Mouse (Mus musculus) MN1 (cell line): ENCODE measurements around the gene Hrh1.
"Not testable (repeated sequence)": the region's sequence is repeated elsewhere in the genome, so short reads cannot be mapped to it uniquely, and the experiment has no call there.

Source experiments
- DNase-seq: peaks from one replicate; pipeline ENCODE4 v3.0.0-alpha.2; 2016; ENCODE audit warnings: low spot score

Gene Hrh1

DNA sequence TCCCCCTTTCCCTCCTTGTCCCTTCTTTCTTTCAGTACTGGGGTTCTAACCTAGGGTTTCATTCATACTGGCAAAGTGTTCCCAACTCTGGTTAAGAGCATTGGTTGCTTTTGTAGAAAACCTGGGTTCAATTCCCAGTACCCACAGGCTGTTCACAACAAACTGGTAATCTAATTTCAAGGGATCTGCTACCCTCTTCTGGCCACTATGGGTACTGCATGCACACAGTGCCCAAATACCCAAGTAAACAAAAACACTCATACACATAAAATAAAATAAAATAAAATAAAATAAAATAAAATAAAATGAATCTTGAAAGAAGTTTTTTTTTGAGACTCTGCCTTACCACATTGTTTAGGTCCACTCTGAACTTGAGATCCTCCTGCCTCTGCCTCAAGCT lies 63.8 kb downstream of the Hrh1 start:
- DNase-seq: no peak

DNA sequence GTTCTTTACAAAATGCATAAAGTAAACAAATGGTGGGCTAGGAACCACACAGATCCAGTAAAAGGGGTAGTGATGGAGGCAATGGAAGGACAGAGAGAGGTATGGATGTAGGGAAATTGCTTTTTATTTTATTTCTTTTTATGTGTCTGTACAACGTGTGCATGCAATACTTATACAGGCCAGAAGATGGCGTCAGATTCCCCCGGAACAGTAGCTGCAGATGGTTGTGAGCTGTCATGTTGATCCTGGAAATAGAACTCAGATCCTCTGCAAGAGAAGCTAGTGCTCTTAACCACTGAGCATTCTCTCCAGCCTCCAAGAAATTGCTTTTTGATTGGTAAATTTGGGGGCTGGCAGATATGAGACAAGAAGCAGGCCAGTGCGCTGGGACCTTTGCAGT lies 65.0 kb downstream of the Hrh1 start:
- DNase-seq: no peak

DNA sequence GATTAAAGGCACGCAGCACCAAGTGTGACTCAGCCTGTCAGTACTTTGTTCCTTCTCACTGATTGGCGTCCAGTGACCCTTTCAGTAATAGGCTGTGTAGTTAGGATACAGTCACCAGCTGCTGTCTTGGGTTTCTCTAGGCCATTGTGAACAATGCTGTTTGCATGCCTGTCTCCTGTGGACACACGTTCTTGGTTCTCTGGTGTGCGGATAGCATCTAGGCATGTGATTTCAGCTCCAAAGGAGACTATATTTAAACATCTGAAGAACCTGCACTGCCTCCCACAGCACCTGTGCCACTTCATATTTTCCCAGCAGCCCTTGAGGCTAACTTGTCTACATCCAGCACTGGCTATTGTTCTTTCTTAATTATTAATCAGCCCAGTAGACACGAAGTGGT lies 75.8 kb downstream of the Hrh1 start:
- DNase-seq: no peak

DNA sequence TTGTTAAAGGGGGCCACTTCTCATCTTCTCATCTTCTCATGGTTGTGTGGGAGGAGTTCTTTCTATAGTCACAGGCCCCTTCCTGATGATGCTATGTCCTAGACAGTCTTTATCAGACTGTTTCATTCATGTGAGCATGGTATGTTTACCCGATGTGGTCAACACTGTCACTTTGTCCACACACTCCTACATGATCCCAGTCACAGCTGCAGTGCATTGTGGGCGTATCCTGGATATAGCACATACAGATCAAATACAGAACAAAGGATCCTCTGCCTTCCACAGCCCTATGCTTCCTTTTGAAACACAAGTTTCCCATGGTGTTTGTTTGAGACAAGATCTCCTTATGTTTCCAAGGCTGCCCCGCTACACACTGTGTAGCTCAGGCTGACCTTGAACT lies 76.3 kb downstream of the Hrh1 start:
- no peak for DNase-seq

DNA sequence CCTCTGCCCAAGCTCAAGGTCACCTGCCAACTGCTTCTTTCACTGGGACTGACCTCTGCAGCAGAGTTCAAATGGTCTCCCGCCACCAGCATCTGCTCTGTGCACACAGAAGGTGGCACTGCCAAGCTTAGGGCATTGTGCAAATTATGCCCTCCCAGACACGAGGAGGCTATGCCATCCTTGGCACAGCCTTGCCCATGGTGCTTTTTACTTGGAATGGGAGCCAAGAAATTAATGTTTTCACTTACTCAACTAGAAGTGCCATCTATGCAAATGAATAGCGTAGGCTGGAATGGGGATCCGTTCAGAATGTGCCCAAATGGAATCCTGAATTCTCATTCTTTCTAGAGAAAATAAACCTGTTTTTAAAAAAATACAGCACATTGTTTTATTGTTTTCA lies 77.2 kb downstream of the Hrh1 start:
- no peak for DNase-seq

DNA sequence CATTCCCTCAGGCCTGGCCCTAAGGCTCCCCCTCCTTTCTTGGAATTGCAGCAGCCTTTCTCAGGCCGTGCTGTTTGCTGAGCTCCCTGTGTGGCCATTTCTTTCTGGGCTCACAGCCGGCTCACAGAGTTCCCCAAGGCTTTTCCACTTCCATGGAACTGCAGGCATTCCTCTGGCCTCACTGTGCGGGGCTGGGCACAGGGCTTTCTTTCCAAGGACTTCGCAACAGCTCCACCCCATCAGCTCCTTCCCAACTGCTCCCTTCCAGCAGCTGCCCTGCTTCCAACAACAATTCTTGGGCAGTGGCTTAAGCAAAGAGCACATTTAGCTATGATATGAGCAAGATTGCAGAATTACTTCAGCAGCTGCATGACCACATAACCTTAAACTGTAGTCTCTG lies 81.0 kb downstream of the Hrh1 start:
- no peak for DNase-seq

DNA sequence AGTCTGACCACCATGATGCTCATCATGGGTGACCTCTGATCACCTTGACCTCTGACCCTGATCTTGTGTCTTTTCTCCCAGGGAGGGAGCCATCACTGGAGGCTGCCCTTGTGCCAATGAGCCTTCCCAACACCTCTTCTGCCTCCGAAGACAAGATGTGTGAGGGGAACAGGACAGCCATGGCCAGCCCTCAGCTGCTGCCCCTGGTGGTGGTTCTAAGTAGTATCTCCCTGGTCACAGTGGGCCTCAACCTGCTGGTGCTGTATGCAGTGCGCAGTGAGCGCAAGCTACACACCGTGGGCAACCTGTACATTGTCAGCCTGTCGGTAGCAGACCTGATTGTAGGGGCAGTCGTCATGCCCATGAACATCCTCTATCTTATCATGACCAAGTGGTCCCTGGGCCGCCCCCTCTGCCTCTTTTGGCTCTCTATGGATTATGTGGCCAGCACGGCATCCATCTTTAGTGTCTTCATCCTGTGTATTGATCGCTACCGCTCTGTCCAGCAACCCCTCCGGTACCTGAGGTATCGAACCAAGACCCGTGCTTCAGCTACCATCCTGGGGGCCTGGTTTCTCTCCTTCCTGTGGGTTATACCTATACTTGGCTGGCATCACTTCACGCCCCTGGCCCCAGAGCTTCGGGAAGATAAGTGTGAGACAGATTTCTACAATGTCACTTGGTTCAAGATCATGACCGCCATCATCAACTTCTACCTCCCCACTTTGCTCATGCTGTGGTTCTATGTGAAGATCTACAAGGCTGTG lies 82.1 kb downstream of the Hrh1 start:
- DNase-seq: no peak

DNA sequence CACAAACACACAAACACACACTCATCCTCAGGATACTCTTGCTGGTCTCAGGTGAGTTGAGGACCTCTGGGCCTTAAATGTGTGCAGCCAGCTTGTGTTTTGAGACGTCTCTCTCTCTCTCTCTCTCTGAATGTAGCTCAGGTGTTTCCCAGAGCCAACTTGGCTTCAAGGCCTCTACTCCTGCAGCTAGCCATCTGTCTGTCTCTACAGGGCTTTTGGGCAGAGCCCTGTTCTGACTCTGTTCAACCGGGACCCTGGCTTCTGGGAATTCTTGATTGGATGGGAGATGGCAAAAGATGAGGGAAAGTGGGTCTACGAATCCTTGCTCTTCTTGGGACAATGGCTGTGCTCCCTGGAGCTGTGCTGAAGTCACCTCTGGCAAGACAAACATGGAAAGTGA lies 91.6 kb downstream of the Hrh1 start:
- no peak for DNase-seq

DNA sequence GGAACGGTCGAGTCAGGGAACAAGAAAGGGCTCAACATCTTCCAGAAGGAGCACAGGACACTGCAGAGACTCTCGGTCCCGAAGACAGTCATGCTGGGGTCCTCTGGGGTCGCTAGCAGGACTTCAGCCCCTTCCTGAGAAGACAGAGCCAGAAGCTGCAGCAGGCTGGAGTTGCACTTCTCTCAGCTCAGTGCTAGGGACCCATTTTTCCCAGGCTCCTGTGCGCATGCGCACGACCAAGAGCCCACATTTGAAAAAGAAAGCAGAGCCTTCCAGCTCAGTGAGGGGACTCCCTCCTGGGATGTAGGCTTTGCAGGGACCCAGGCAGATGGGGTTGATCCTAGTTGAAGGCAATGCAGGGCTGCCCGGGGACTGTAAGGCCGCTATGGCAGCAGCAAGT lies 94.9 kb downstream of the Hrh1 start:
- DNase-seq: not testable (repeated sequence)

DNA sequence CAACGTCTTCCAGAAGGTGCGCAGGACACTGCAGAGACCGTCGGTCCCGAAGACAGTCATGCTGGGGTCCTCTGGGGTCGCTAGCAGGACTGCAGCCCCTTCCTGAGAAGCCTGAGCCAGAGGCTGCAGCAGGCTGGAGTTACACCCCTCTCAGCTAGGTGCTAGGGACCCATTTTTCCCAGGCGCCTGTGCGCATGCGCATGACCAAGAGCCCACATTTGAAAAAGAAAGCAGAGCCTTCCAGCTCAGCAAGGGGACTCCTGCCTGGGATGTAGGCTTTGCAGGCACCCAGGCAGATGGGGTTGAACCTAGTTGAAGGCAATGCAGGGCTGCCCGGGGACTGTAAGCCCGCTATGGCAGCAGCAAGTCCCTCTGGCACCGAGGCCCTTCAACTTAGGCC lies 97.3 kb downstream of the Hrh1 start:
- DNase-seq: not testable (repeated sequence)

DNA sequence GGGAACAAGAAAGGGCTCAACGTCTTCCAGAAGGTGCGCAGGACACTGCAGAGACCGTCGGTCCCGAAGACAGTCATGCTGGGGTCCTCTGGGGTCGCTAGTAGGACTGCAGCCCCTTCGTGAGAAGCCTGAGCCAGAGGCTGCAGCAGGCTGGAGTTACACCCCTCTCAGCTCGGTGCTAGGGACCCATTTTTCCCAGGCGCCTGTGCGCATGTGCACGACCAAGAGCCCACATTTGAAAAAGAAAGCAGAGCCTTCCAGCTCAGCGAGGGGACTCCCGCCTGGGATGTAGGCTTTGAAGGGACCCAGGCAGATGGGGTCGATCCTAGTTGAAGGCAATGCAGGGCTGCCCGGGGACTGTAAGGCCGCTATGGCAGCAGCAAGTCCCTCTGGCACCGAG lies 116.3 kb downstream of the Hrh1 start:
- DNase-seq: not testable (repeated sequence)

DNA sequence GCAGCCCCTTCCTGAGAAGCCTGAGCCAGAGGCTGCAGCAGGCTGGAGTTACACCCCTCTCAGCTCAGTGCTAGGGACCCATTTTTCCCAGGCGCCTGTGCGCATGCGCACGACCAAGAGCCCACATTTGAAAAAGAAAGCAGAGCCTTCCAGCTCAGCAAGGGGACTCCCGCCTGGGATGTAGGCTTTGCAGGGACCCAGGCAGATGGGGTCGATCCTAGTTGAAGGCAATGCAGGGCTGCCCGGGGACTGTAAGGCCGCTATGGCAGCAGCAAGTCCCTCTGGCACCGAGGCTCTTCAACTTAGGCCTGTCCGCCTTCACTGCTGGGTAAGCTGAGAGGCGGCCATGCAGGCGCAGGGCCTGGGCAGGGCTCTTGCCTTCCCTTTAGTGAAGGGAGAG lies 131.0 kb downstream of the Hrh1 start:
- DNase-seq: not testable (repeated sequence)
